Mouse (Mus musculus) layer of hippocampus, adult 2 months (tissue): ENCODE measurements around the gene Susd5. TPM values are rescaled to one million over a fixed set of nuclear protein-coding genes. Genes with fewer than 3 reads are reported as not detected.

Source experiments
- DNase-seq, 2 experiments: peaks; one replicate each; pipeline ENCODE4 v3.0.0; 2022; ENCODE audit warnings: low spot score in 2 of 2
- H3K27ac ChIP-seq: fragments of 200-600 bp; 2 replicates; pipeline ENCODE4 v1.8.1; 2022
- H3K4me3 ChIP-seq: fragments of 200-600 bp; 2 replicates; pipeline ENCODE4 v1.8.1; 2022; ENCODE audit warnings: mild to moderate bottlenecking
- CTCF ChIP-seq: fragments of 200-600 bp; conservative IDR thresholded peaks from 2 replicates; pipeline ENCODE4 v1.8.1; 2022; ENCODE audit warnings: antibody characterized with exemption, mild to moderate bottlenecking, moderate library complexity
- long read RNA-seq, 2 experiments: library from polyadenylated mRNA; stranded (forward); transcript quantifications; one replicate each; pipeline ENCODE4 v2.0.0; 2021; ENCODE audit warnings: borderline mapping rate in 2 of 2
- total RNA-seq, 2 experiments: library from RNA; stranded (reverse); gene quantifications; 2 replicates each; pipeline ENCODE4 v1.2.3; 2021

Susd5 gene
- 1 to 10 TPM; 3.0 to 3.3 TPM for total RNA-seq
- long read RNA-seq, experiment 1, full-length matches to known transcripts: 2 of 4 reads
- long read RNA-seq, experiment 1, partial matches to known transcripts: 0 of 4 reads
- long read RNA-seq, experiment 1, other reads (novel, unspliced or antisense): 2 of 4 reads
- long read RNA-seq, experiment 2, full-length matches to known transcripts: 7 of 7 reads
- long read RNA-seq, experiment 2, partial matches to known transcripts: 0 of 7 reads
- long read RNA-seq, experiment 2, other reads (novel, unspliced or antisense): 0 of 7 reads

- H3K4me3 ChIP-seq: peak within 1 kb of the TSS; percentile 47
- H3K27ac ChIP-seq: no peak within 1 kb of the TSS
- TF ChIP-seq CTCF: no peak
- DNase-seq: no peak
Observed at GRCm38 (mm10) chr9:114057090-114057796, at the start of gene Susd5. Gene Susd5 (plus strand): TSS chr9:114057140.

- TF ChIP-seq CTCF: no peak
- Histone ChIP-seq H3K27ac (no peak overlapping the region), H3K4me3 (no peak overlapping the region)
- DNase-seq: no peak
Observed at GRCm38 (mm10) chr9:114007850-114008350, 49.0 kb upstream of the Susd5 start.

GRCm38 (mm10) chr9:114009526-114009925 is 47.4 kb upstream of the Susd5 start:
- Histone ChIP-seq H3K4me3 (no peak overlapping the region), H3K27ac (no peak overlapping the region)
- no peak for DNase-seq
- no peak for TF ChIP-seq CTCF

GRCm38 (mm10) chr9:114011203-114011602 is 45.7 kb upstream of the Susd5 start:
- H3K4me3 ChIP-seq: no peak overlapping the region
- no peak for TF ChIP-seq CTCF

GRCm38 (mm10) chr9:114014034-114014433 is 42.9 kb upstream of the Susd5 start:
- Histone ChIP-seq H3K4me3 (no peak overlapping the region), H3K27ac (no peak overlapping the region)
- DNase-seq: no peak
- TF ChIP-seq CTCF: no peak

More at GRCm38 (mm10) chr9:114011203-114011602, 45.7 kb upstream of the Susd5 start:
- DNase-seq: no peak
- H3K27ac ChIP-seq: no peak overlapping the region

GRCm38 (mm10) chr9:114015724-114016123 is 41.2 kb upstream of the Susd5 start:
- H3K27ac ChIP-seq: no peak overlapping the region
- TF ChIP-seq CTCF: peak; percentile 66
- DNase-seq: no peak
- no peak overlapping the region for H3K4me3 ChIP-seq

- Histone ChIP-seq H3K27ac (no peak overlapping the region), H3K4me3 (no peak overlapping the region)
- TF ChIP-seq CTCF: no peak
- DNase-seq: no peak
Observed at GRCm38 (mm10) chr9:114016402-114016801, 40.5 kb upstream of the Susd5 start.

GRCm38 (mm10) chr9:114019012-114019762 is 37.8 kb upstream of the Susd5 start:
- Histone ChIP-seq H3K4me3 (no peak overlapping the region), H3K27ac (no peak overlapping the region)
- DNase-seq: no peak
- no peak for TF ChIP-seq CTCF

GRCm38 (mm10) chr9:114022141-114022540 is 34.8 kb upstream of the Susd5 start:
- no peak for DNase-seq
- no peak for TF ChIP-seq CTCF
- H3K27ac ChIP-seq: no peak overlapping the region
- no peak overlapping the region for H3K4me3 ChIP-seq

GRCm38 (mm10) chr9:114025182-114025581 is 31.8 kb upstream of the Susd5 start:
- no peak for DNase-seq
- H3K4me3 ChIP-seq: peak overlapping the region; percentile 80
- H3K27ac ChIP-seq: peak overlapping the region; percentile 88; the same call in 1 of the 2 replicates
- TF ChIP-seq CTCF: no peak

- no peak for TF ChIP-seq CTCF
- peak overlapping the region; percentile 88 for H3K27ac ChIP-seq
Observed at GRCm38 (mm10) chr9:114025846-114026245, 31.1 kb upstream of the Susd5 start.

GRCm38 (mm10) chr9:114026261-114026934 is 30.5 kb upstream of the Susd5 start:
- peak; percentile 86 to 90 for DNase-seq
- peak; percentile 20; the same call in 1 of the 2 replicates for TF ChIP-seq CTCF
- Histone ChIP-seq H3K27ac (peak overlapping the region; percentile 88), H3K4me3 (peak overlapping the region; percentile 80)

More at GRCm38 (mm10) chr9:114025846-114026245, 31.1 kb upstream of the Susd5 start:
- peak overlapping the region; percentile 80 for H3K4me3 ChIP-seq
- no peak for DNase-seq
